Mouse (Mus musculus) yolk sac, embryonic 10.5 days (tissue): Measurements from ENCODE around the gene Limd1.
A peak's percentile ranks its signal among the peaks of the same experiment; 100 is the strongest.

ENCODE experiments used
- DNase-seq: peaks from one replicate; pipeline ENCODE4 v3.0.0-alpha.2; 2017; ENCODE audit warnings: low spot score

The Limd1 gene

DNA sequence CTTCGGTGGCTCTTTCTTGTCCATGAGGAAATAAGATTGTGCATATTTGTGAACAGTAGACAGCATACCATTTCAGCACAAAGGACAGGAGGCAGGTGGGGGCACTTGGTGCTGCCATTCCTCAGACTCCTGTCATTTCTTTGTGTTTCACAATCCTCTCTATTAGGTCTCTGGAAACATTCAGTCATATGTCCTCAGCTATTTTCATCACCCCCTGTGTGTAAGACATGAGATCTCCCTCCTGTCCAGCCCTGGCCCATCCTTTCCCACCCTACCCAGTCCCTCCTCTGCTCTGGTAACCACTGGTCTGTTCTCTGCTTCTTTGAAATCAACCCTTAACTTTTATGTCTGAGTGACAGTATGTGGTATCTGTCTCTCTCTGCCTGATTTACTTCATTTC, 5.1 kb downstream of the Limd1 start:
- no peak for DNase-seq

- DNase-seq, result no peak
Measured at GRCm38 (mm10) chr9:123484830-123485229, 6.3 kb downstream of the Limd1 start.

- DNase-seq, result no peak
Measured at GRCm38 (mm10) chr9:123485561-123485960, 7.1 kb downstream of the Limd1 start.

DNA sequence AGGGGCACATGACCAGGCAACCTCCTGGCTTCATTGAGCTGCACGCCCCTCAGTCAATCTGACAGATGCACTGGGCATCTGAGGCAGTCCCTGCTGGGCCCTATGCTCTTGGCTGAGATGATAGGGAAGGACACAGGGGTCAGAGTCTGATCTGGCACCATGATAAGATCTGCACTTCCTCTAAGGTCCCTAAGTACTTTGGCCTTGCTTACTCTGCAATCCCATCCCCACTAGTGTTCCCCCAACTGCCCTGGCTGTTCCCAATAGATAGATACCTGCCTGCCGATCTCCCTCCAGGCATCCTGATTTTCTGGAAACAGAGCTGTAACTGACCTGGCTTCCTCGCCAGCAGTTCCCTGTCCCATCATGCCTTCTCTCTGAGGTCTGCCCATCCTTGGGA, 8.1 kb downstream of the Limd1 start:
- peak; percentile 42 for DNase-seq

- DNase-seq, result no peak
Measured at GRCm38 (mm10) chr9:123489073-123489472, 10.6 kb downstream of the Limd1 start.

DNA sequence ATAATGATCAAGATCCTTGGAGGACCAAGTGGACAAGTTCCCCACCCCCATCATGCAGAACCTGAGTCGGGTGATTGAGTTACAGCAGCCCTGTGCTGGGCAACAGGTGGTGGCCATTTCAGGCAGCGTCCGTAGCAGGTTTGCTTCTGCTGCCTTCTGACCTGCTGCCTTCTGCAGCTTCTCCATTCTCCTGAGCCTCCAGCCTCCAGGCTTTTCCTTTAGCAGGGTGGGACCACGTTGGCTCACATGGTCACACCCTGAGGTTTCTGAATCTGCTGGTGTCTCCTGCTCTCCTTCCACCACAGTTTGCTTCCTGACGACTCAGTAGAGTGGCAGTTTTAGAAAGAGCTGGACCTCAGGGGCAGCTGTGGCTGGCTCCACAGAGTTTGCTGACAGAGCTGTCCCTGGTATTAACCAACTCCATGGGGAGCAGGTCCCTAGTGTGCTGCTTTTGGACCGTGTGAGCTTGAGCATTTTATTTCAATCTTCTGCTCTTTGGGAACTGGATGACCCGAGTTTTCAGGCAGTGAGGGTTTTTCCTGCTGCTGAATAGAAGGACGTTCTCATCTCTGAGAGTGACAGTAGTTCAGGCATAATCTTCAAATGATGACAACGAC, 11.3 kb downstream of the Limd1 start:
- no peak for DNase-seq

GRCm38 (mm10) chr9:123490930-123491329, 12.4 kb downstream of the Limd1 start:
- no peak for DNase-seq

DNA sequence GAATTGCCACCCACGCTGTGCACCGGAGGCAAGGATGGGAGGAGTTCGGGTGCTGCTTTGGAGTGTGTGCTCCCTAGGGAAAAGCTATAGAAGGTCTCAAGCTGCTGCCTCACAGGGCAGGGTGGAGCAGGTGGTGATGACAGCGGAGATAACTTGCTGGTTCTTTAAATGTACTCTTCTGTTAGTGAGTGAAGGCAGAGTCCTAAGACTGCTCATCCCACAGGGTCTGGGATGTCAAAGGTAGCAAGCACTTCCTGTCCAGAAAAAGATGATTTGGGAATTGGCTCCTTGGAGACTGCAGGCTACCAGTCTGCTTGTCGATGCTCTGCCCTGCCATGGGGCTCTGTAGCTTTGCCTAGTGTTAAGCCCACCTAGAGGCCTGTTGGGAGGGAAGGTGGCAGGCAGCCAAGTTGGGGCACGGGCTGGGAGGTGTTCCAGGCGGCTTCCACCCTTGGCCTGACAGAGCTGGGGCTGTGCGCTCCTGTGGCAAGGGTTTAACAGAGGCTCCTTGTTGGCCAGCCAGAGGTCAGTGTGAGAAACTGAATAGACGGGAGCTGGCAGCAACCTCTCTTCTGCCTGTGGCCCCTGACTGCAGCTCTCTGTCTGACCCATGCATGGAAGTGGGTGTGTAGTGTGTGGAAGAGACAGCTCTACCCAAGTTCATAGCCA, 13.5 kb downstream of the Limd1 start:
- no peak for DNase-seq

- DNase-seq, result peak; percentile 81
Measured at GRCm38 (mm10) chr9:123496665-123497064, 18.2 kb downstream of the Limd1 start.

GRCm38 (mm10) chr9:123497906-123498305, 19.4 kb downstream of the Limd1 start:
- no peak for DNase-seq

DNA sequence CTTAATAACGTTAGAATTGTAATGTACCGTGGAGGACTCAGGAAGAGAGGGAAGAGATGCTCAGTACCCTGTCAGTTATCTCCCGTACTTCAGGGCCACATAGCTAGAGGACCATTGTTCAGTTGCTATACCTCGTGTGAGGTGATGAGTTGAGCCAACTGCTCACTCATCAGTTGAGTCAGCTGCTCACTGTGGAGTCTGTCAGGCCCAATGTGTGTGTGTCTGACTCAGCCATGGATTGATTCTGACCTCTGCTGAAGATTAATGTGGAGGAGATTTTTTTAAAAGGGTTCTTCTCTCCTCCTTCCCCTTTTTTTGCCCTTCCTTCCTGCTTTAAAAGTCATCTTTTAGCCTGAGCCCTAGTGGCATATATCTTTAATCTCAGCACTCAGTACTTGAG, 22.0 kb downstream of the Limd1 start:
- DNase-seq, result no peak

DNA sequence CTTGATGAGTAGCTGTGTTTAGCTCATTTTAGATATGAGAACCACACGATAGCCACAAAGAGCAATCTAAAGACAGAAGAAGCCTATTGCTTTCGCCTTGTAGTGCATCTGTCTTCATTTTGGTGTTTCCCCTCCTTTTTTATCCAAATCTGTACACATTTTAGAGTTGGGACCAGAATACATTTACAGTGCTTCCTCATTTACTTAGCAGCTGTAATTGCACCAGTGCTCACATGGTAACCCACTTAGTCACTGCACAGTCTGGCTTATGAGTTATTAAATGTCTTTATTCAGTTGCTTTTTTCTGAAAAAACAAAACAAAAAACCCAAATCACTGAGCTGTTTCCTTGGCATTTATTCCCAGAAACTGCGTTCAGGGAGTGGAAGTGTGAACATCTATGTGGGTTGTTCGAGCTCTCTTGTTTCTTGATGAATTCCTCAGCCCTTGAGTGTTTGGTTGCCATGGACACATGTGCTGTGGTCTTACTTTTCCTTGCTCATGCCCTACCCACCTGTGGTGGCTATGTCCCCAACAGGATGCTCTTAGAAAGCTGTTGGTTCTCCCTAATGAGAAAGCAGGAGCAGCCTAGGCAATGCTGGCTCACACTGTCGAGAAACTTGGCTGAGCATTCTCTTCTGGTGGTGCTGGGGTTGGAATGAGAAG, 24.8 kb downstream of the Limd1 start:
- DNase-seq, result no peak

DNA sequence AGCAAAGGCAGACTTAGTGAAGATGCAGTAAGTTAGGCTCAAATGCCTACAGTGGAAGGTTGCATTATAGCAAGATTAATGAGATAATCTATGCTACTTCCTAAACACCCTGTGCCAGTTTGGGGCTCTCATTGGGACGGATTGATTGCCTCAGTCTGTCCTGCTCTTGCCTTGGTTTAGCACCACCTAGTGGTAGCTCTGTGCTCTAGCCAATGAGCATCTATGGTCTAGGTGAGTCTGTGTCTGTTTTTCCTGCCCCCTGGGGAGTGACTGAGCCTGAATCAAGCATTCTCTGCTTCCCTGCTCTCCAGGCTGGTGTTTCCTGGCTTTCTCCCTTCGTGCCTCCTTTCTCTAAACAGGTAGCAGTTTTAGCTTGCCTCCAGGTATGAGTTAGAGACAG, 25.8 kb downstream of the Limd1 start:
- peak; percentile 58 for DNase-seq

GRCm38 (mm10) chr9:123505598-123505997, 27.1 kb downstream of the Limd1 start:
- no peak for DNase-seq

DNA sequence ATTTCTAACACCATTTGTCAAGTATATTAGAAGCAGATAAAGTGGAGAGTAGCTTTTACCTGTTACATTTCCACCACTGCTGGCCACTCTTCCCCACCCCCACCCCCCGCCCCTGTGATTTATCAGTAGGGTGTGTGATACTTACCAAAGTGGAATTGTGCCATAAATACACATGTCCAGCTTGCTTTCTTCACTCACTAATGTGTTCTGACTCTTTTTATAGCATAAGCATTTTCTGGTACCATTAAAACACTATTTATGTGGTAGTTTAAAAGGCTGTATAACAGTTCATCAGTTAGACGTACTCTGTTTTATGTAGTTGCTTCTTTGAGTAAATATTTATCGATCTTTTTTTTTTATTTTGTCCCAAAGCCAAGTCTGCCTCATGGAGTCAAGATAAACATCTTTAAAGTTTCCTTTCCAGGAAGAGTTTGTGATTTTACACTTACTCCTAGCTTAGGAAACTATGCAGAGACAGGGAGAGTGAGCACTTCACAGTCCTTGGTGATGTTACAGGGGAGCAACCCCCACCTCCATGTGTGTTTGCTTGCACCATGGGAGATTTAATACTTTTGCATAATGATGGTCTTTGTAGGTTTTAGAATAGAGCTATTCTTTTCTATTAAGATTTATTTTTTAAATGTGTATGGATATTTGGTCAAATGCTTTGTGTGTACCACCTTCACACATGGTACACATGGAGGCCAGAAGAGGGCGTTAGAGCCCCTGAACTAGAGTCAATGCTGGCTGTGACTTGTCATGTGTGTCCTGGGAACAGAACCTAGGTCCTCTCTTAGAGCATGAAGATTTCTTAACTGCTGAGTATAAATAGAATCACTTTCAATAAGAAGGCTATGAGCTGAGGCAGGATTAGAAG, 28.0 kb downstream of the Limd1 start:
- DNase-seq, result no peak

GRCm38 (mm10) chr9:123507380-123507779, 28.9 kb downstream of the Limd1 start:
- DNase-seq, result no peak

DNA sequence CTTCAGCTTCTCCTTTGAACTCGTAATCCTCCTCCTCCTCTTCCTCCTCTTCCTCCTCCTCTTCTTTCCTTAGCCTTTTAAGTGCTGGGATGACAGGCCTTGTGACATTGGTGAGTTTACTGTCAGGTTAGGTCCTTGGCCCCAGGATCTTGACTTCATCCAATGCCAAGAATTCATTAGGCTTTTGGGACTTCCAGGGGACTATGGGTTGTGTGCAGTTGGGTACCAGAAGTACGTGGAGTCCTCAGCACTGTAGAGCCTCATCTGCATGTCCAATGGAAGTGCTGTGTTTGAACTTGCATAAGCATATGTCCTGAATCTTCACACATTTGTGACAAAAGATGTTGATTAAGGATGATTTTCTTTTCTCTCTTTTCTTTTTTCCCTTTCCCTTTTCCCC, 30.5 kb downstream of the Limd1 start:
- DNase-seq, result no peak

DNA sequence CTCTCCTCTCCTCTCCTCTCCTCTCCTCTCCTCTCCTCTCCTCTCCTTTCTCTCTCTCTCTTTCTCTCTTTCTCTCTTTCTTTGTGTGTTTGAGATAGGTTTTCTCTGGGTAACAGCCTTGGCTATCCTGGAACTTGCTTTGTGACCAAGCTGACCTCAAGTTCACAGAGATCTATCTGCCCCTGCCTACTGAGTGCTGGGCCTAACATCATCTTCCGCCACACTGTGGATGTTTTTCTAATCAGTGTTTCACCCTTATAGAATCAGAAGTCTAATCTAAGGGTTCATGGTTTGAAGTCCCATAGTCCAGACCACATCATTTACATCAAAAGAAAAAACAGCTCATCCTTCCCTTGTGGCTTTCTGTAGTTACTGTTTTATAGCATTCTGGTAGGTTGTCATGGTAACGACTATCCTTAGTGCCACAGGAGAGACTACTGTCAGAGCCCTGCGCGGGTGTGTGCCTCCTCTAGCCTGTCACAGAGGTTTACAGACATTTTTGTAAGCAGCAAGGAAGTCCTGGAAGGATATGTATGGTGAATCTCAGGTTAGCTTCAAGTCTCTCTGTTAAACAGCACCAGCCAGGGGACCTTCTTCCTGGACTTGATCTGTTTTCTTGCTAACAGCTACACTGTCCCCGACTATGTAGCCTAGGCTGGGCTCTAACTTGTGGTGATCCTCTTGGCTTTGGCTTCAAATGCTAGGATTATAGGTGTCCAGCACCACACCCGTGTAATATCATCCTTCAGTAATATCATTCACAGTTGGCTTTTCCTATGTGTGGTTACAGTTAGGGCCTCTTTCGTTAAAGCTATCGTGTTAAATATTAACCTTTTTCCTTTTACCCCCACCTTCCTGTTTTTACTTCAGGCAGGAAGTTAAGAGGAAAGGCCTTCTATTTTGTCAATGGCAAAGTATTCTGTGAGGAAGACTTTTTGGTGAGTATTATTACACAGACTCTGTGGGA, 31.4 kb downstream of the Limd1 start:
- peak; percentile 49 for DNase-seq

- DNase-seq, result peak; percentile 72
Measured at GRCm38 (mm10) chr9:123510926-123511325, 32.4 kb downstream of the Limd1 start.

DNA sequence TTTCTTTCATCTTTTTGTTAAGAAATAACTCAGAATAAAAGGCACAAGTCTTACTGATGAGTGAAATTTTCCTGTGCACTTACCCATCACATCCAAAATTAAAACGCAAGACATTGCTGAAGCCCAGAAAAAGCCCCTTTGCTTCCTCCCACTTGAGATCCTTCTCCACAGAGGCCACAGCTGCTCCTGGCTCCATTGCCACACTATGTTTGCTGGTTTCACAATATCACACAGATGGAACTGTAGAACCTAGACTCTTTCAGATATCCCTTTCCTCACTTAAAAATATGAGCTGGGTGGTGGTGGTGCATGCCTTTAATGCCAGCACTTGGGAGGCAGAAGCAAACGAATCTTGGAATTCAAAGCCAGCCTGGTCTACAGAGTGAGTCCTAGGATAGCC, 34.0 kb downstream of the Limd1 start:
- DNase-seq, result no peak

GRCm38 (mm10) chr9:123515087-123515486, 36.6 kb downstream of the Limd1 start:
- no peak for DNase-seq
